Mouse (Mus musculus) hindbrain, embryonic 16.5 days (tissue): ENCODE data around the gene Vwa2. TPM values are rescaled to one million over a fixed set of nuclear protein-coding genes. Genes with fewer than 3 reads are reported as not detected.
A peak's percentile ranks its signal among the peaks of the same experiment; 100 is the strongest.

Source experiments
- ATAC-seq: fragments of 200-750 bp; cut with Nextera tagmentation; 2 replicates; pipeline ENCODE4 v1.8.0; 2017; ENCODE audit warnings: moderate TSS enrichment, moderate library complexity
- H3K27ac ChIP-seq: fragments of 300-500 bp; sonication (generic); 2 replicates; pipeline ENCODE4 v1.5.1; 2014; ENCODE audit warnings: low read depth, mild to moderate bottlenecking, control low read depth, low read length, moderate library complexity
- H3K27me3 ChIP-seq: fragments of 300-500 bp; sonication (generic); replicated peaks from 2 replicates; pipeline ENCODE4 v1.6.1; 2014; ENCODE audit warnings: low read length; ENCODE audit not compliant: control insufficient read depth, insufficient read depth
- H3K36me3 ChIP-seq: fragments of 300-500 bp; sonication (generic); 2 replicates; pipeline ENCODE4 v1.6.1; 2014; ENCODE audit warnings: mild to moderate bottlenecking, low read length, moderate library complexity, mixed read lengths; ENCODE audit not compliant: control insufficient read depth, insufficient read depth
- H3K4me1 ChIP-seq: fragments of 300-500 bp; sonication (generic); 2 replicates; pipeline ENCODE4 v1.6.1; 2014; ENCODE audit warnings: low read depth, low read length; ENCODE audit not compliant: control insufficient read depth, insufficient read depth
- H3K4me2 ChIP-seq: fragments of 300-500 bp; sonication (generic); 2 replicates; pipeline ENCODE4 v1.6.1; 2014; ENCODE audit warnings: mild to moderate bottlenecking, low read length, control low read depth, moderate library complexity
- H3K4me3 ChIP-seq: fragments of 300-500 bp; sonication (generic); 2 replicates; pipeline ENCODE4 v1.5.1; 2014; ENCODE audit warnings: mild to moderate bottlenecking, low read length, control low read depth, moderate library complexity
- H3K9ac ChIP-seq: fragments of 300-500 bp; sonication (generic); 2 replicates; pipeline ENCODE4 v1.6.1; 2014; ENCODE audit warnings: low read depth, mild to moderate bottlenecking, control low read depth, low read length, moderate library complexity
- H3K9me3 ChIP-seq: fragments of 300-500 bp; sonication (generic); 2 replicates; pipeline ENCODE4 v1.6.1; 2014; ENCODE audit warnings: mild to moderate bottlenecking, low read length, moderate library complexity; ENCODE audit not compliant: control insufficient read depth
- WGBS: fragments of 180-500 bp; shearing (Covaris S2); extraction: QIAGEN DNeasy Blood & Tissue Kit; methylation state at CpG from one replicate; pipeline ENCODE4 v1.1.7; 2014; 5-methylcytosine and 5-hydroxymethylcytosine counted together
- polyA plus RNA-seq: library from polyadenylated mRNA; unstranded; fragments of >200 nt; fragmentation: Nextera tagmentation; extraction: Ambion mirVana; gene quantifications from 2 replicates; pipeline ENCODE4 v1.2.1, GENCODE M21; 2015

The Vwa2 gene
- polyA plus RNA-seq, 1 experiment from 2014 or later, result 0.75 TPM

DNA sequence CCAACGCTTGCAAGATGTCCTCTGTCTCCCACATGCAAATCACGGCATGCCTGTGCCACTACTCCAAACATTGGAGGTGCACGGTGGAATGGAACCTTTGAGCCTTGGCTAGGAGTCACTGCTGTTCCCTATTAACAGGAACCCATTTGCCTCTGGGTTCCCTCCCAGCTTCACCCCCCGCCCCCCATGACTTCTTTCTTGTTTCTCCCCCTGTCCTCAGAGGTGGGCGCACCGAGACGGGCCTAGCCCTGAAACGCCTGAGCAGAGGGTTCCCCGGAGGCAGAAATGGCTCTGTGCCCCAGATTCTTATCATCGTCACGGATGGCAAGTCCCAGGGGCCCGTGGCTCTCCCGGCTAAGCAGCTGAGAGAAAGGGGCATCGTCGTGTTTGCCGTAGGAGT is 23.6 kb downstream of the Vwa2 start:
- Histone ChIP-seq H3K9me3 (no peaks in the 10 kb centered on the region), H3K4me2 (no peak overlapping the region), H3K9ac (no peak overlapping the region), H3K4me1 (no peaks in the 10 kb centered on the region), H3K27me3 (no peaks in the 10 kb centered on the region), H3K36me3 (no peaks in the 10 kb centered on the region), H3K4me3 (no peak overlapping the region), H3K27ac (no peak overlapping the region)
- no peak for ATAC-seq
- 68% methylated on average over 16 of the region's 16 CpGs for whole genome bisulfite sequencing

DNA sequence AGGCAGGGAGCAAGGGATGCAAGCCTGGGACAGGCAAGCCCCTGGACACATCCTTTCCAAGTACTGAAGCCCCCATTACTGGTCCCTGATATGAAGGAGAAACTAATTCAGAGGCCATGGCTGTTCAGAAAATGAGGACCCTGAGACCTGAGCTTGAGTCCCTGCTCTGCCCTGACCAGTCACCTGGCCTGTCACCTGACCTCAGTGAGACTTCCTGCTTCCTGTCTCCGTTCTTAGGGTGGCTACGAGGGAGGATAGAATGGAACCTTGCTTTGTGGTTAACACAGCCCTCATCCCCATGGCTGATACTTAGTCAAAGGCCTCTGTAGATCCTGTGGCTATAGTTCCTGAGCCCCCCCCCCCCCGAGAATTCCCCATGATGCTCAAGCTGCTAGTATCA is 30.0 kb downstream of the Vwa2 start:
- H3K9me3 ChIP-seq, result no peaks in the 10 kb centered on the region
- H3K4me3 ChIP-seq, result no peak overlapping the region
- no peaks in the 10 kb centered on the region for H3K27me3 ChIP-seq
- WGBS, result 81% methylated on average over 3 of the region's 3 CpGs
- ATAC-seq, result no peak
- H3K9ac ChIP-seq, result no peak overlapping the region
- H3K27ac ChIP-seq, result no peak overlapping the region
- no peaks in the 10 kb centered on the region for H3K4me1 ChIP-seq
- no peaks in the 10 kb centered on the region for H3K36me3 ChIP-seq
- no peak overlapping the region for H3K4me2 ChIP-seq

DNA sequence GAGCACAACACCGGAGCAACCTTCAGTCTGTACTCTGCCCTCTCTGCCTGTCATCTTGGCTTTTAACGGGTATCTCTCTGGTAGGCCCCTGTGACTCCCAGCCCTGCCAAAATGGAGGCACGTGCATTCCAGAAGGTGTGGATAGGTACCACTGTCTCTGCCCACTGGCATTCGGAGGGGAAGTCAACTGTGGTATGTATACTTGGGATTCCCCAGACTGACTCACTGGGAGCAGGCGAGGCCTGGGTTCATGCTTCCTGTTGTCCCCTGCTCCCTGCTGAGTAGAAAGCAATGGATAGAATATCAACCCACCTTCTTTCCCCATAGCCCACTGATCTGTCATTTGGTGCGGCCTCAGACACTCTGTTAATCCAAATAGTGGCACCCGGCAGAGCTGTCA is 31.3 kb downstream of the Vwa2 start:
- no peak overlapping the region for H3K4me2 ChIP-seq
- ATAC-seq, result no peak
- H3K9me3 ChIP-seq, result no peaks in the 10 kb centered on the region
- H3K4me3 ChIP-seq, result no peak overlapping the region
- no peaks in the 10 kb centered on the region for H3K27me3 ChIP-seq
- H3K27ac ChIP-seq, result no peak overlapping the region
- H3K9ac ChIP-seq, result no peak overlapping the region
- 88% methylated on average over 7 of the region's 7 CpGs for WGBS
- H3K36me3 ChIP-seq, result no peaks in the 10 kb centered on the region
- no peaks in the 10 kb centered on the region for H3K4me1 ChIP-seq

DNA sequence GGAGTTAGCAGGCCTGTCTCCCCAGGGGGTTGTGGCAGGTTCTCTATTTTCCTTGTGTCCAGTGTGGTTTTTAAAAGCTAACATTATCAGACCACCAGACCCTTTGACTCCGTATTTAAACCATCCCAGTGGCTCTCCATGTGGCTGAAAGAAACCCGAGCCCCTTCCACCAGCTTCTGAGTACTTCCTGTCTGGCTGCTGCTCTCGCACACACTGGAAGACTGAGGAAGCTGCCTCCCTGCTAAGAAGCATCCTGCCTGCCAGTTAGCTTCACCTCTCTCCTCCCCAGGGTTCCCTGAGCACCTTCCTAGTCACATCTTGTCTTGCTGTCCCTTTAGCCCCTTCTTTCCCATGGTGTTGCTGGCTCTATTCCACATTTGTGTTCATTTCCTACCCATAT is 33.8 kb downstream of the Vwa2 start:
- Histone ChIP-seq H3K36me3 (no peaks in the 10 kb centered on the region), H3K4me1 (no peaks in the 10 kb centered on the region), H3K27ac (no peak overlapping the region), H3K9ac (no peak overlapping the region), H3K9me3 (no peaks in the 10 kb centered on the region), H3K27me3 (no peaks in the 10 kb centered on the region), H3K4me2 (no peak overlapping the region), H3K4me3 (no peak overlapping the region)
- WGBS, result 55% methylated on average over 3 of the region's 3 CpGs
- no peak for ATAC-seq

DNA sequence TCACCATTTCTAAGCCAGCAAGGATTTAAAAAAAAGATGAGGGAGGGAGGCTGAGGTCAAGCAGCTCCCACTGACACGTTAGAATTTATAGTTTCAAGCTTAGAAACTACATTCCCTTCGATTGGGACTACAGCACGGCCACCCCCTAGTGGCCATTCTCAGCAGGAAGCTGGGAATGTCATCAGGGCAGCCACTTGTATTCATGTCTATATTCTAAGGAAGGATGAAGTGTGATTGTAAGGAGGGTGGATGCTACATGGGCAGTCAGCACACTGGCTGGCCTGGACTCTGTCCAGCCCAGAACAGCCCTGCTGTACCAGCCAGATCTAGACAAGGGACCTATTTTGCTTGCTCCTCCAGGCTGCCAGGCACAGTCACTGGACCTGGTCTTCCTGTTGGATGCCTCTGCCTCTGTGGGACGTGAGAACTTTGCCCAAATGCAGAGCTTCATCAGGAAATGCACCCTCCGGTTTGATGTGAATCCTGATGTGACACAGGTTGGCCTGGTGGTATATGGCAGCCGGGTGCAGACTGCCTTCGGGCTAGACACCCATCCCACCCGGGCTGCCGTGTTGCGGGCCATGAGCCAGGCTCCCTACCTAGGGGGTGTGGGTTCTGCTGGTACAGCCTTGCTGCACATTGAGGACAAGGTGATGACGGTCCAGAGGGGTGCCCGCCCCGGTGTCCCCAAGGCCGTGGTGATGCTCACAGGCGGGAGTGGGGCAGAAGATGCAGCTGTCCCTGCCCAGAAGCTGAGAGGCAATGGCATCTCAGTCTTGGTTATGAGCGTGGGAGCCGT is 34.6 kb downstream of the Vwa2 start:
- H3K27me3 ChIP-seq, result no peaks in the 10 kb centered on the region
- 76% methylated on average over 17 of the region's 17 CpGs for WGBS
- H3K9me3 ChIP-seq, result no peaks in the 10 kb centered on the region
- no peak overlapping the region for H3K4me2 ChIP-seq
- H3K36me3 ChIP-seq, result no peaks in the 10 kb centered on the region
- no peak overlapping the region for H3K9ac ChIP-seq
- H3K27ac ChIP-seq, result no peak overlapping the region
- H3K4me3 ChIP-seq, result no peak overlapping the region
- no peaks in the 10 kb centered on the region for H3K4me1 ChIP-seq
- peak; percentile 73; the same call in 1 of the 2 replicates for ATAC-seq

DNA sequence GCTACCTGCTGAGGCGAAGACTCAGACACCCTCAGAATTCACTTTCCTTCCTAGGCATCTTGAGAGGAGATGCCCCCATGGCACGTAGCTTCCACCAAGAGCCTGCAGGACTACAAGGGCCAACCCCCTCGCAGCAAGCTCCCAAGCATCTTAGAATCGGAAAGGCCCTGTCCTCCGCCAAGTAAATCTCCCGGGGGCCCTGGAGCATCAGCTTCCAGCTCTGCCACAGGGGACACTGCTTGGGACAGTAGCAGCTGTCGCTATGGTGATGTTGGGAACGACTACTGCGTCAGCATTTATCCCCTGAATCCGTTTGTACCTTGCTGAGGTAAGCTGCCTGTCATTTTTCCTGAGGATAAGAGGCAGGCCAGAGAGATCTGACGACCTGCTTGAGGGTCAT is 36.5 kb downstream of the Vwa2 start:
- Histone ChIP-seq H3K27me3 (no peaks in the 10 kb centered on the region), H3K27ac (no peak overlapping the region), H3K9ac (no peak overlapping the region), H3K9me3 (no peaks in the 10 kb centered on the region), H3K4me1 (no peaks in the 10 kb centered on the region), H3K4me3 (no peak overlapping the region), H3K4me2 (no peak overlapping the region), H3K36me3 (no peaks in the 10 kb centered on the region)
- WGBS, result 54% methylated on average over 11 of the region's 11 CpGs
- ATAC-seq, result no peak

DNA sequence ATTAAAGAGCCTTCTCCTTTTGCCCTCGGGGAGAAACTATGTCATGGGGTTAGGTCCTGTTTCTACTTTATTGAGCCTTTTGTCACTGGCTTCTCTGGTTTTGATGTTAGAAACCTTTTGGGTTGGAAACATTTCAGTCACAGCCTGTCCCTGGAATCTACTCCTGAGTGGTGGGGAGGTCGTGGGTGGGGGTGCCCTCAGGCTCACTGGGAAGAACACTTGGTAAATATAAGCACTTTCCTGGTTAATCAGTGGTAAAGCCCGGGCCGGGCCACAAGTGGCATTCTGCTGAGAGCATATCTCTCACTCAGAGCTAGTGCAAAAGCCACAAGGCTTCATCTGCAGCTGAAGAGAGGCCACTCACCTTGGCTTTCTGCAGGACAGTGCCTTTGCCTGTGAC is 39.7 kb downstream of the Vwa2 start:
- Histone ChIP-seq H3K27me3 (no peaks in the 10 kb centered on the region), H3K4me3 (no peak overlapping the region), H3K36me3 (no peaks in the 10 kb centered on the region), H3K9ac (no peak overlapping the region), H3K9me3 (no peaks in the 10 kb centered on the region), H3K4me2 (no peak overlapping the region), H3K27ac (no peak overlapping the region), H3K4me1 (no peaks in the 10 kb centered on the region)
- ATAC-seq, result no peak
- 82% methylated on average over 4 of the region's 4 CpGs for WGBS

DNA sequence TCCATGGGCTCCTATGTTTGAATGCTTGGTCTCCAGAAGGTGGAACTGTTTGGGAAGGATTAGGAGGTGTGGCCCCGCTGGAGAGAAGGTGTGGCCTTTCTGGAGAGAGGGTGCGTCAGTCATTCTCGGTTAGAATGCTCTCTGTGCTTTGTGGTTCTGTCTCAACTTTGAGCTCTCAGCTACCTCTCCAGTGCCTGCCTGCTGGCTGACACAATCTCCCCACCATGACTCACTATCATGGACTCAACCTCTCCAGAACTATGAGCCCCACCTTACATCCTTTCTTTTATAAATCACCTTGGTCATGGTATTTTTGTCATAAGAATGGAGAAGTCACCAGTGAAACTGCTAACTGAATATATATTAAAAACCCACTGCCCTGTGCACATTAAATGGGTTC is 40.6 kb downstream of the Vwa2 start:
- H3K9ac ChIP-seq, result no peak overlapping the region
- no peaks in the 10 kb centered on the region for H3K27me3 ChIP-seq
- no peaks in the 10 kb centered on the region for H3K4me1 ChIP-seq
- H3K4me3 ChIP-seq, result no peak overlapping the region
- no peak overlapping the region for H3K4me2 ChIP-seq
- ATAC-seq, result no peak
- H3K9me3 ChIP-seq, result no peaks in the 10 kb centered on the region
- no peak overlapping the region for H3K27ac ChIP-seq
- no peaks in the 10 kb centered on the region for H3K36me3 ChIP-seq
- 86% methylated on average over 3 of the region's 3 CpGs for WGBS

DNA sequence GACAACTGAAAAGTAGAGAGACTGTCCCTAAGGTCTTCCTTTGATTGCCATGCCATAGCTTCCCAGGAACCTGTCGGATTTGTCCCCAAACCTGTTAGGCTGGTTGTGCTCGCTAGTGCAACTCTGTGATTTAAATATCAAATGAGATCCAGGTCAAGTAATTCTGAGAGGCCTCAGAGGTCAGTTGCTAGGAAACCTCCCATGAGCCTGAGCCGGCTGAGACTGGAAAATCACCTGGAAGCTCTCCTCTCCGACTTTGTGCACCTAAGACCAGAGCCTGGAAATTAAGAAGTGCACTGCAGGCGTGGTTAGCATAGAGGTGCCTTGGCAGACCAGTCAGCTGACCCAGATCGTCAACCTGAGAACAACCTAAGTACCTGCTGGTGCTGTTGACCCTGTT is 41.0 kb downstream of the Vwa2 start:
- WGBS, result 56% methylated on average over 6 of the region's 6 CpGs
- ATAC-seq, result no peak

More for the DNA sequence above, 41.0 kb downstream of the Vwa2 start:
- H3K4me2 ChIP-seq, result no peak overlapping the region
- H3K4me3 ChIP-seq, result no peak overlapping the region
- no peaks in the 10 kb centered on the region for H3K4me1 ChIP-seq
- no peaks in the 10 kb centered on the region for H3K36me3 ChIP-seq
- no peaks in the 10 kb centered on the region for H3K27me3 ChIP-seq
- no peaks in the 10 kb centered on the region for H3K9me3 ChIP-seq
- no peak overlapping the region for H3K27ac ChIP-seq
- no peak overlapping the region for H3K9ac ChIP-seq
